Mouse (Mus musculus): ENCODE data around the gene Zscan29.

Gene Zscan29

GRCm38 (mm10) chr2:121170980-121171742 lies at the start of gene Zscan29:
Gene Zscan29, minus strand, starts transcription at chr2:121171125.
- DNase-seq = peak; percentile 89 to 95

GRCm38 (mm10) chr2:121219994-121220393 lies 49.1 kb upstream of the Zscan29 start:
- no peak for DNase-seq

- no peak for DNase-seq
Measured at GRCm38 (mm10) chr2:121219177-121219576, 48.3 kb upstream of the Zscan29 start.

- peak; percentile 63 to 73 for DNase-seq
Measured at GRCm38 (mm10) chr2:121214491-121214890, 43.6 kb upstream of the Zscan29 start.

- DNase-seq = no peak
Measured at GRCm38 (mm10) chr2:121206541-121206940, 35.6 kb upstream of the Zscan29 start.

GRCm38 (mm10) chr2:121204276-121204675 lies 33.4 kb upstream of the Zscan29 start:
- peak in 1 of 2 experiments; percentile 38 for DNase-seq

GRCm38 (mm10) chr2:121195466-121195865 lies 24.5 kb upstream of the Zscan29 start:
- no peak for DNase-seq

- no peak for DNase-seq
Measured at GRCm38 (mm10) chr2:121188530-121188929, 17.6 kb upstream of the Zscan29 start.

- no peak for DNase-seq
Measured at GRCm38 (mm10) chr2:121184142-121184541, 13.2 kb upstream of the Zscan29 start.

GRCm38 (mm10) chr2:121183431-121183830 lies 12.5 kb upstream of the Zscan29 start:
- DNase-seq = peak; percentile 15 to 40

GRCm38 (mm10) chr2:121178828-121179479 lies 8.0 kb upstream of the Zscan29 start:
- DNase-seq = no peak

GRCm38 (mm10) chr2:121170481-121170971 lies 399 bp downstream of the Zscan29 start, which contains the start of gene Tubgcp4:
Gene Tubgcp4, plus strand, starts transcription at chr2:121170654.
- peak; percentile 73 to 81 for DNase-seq

- DNase-seq = peak; percentile 59 to 70
Measured at GRCm38 (mm10) chr2:121169902-121170301, 1.0 kb downstream of the Zscan29 start.

GRCm38 (mm10) chr2:121169173-121169572 lies 1.8 kb downstream of the Zscan29 start:
- DNase-seq = no peak

- DNase-seq = no peak
Measured at GRCm38 (mm10) chr2:121153100-121153499, 17.8 kb downstream of the Zscan29 start.

GRCm38 (mm10) chr2:121149679-121150078 lies 21.2 kb downstream of the Zscan29 start:
- no peak for DNase-seq

- no peak for DNase-seq
Measured at GRCm38 (mm10) chr2:121142415-121142814, 28.5 kb downstream of the Zscan29 start.

GRCm38 (mm10) chr2:121141216-121142035 lies 29.5 kb downstream of the Zscan29 start:
- no peak for DNase-seq

- peak; percentile 89 to 94 for DNase-seq
Measured at GRCm38 (mm10) chr2:121140018-121140882, 30.7 kb downstream of the Zscan29 start, which contains the start of the genes Adal and Lcmt2. Gene Adal, plus strand, starts transcription at chr2:121140428. Gene Lcmt2, minus strand, starts transcription at chr2:121140653.

GRCm38 (mm10) chr2:121139266-121140017 lies 31.5 kb downstream of the Zscan29 start:
- DNase-seq = peak; percentile 82 to 90

GRCm38 (mm10) chr2:121137371-121137770 lies 33.6 kb downstream of the Zscan29 start:
- no peak for DNase-seq
